Mouse (Mus musculus) cerebellum, postnatal 14 days (tissue): Measurements from ENCODE around the gene Kcnd2.

ENCODE experiments used
- DNase-seq, 2 experiments: peaks; one replicate each; pipeline ENCODE4 v3.0.0; 2021; ENCODE audit warnings: mixed read lengths in 2 of 2

Gene Kcnd2

DNA sequence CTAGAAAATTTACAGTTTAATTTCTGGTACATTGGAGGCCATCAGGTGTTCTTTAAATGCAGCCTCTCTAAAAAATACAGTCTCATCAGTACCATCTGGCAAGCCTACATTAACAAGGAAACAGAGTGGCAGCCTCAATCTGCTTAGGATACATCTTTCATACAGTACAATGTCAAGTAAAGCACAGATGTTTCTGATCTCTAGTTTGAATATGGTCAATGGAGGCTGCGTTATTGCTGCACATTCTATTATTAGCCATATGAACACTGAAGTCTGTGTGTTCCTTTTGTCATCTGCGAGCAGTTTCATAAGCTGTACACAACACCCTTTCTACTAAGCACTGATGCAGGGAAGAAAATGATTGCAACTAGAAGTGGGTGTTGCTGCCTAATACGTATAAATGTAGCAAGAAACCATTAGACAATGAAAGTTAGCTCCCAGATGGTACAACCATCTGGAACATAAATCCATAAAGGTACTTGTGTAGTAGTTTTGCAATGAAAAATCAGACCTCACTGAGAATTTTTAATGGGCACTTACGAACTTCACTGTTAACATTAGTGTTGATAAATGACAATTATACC, 209.0 kb downstream of the Kcnd2 start:
- no peak for DNase-seq

DNA sequence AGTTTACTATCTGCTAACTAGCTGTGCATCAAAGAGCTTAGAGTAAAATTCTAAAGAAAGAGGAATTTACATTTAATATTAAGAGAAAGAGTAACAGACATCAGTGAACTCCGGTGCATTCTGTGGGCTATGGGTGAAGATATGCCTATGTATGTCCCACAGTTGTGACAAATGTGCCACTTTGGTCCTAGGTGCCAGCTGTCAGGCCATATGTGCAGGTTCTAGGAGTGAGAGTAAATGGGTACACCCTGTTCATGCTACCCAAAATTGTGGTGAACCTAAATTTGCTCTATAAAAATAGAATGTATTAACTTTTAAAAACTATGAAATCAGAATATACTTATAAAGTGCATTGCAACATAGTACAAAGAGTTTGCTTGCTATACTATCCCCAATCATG, 215.8 kb downstream of the Kcnd2 start:
- DNase-seq, result no peak

DNA sequence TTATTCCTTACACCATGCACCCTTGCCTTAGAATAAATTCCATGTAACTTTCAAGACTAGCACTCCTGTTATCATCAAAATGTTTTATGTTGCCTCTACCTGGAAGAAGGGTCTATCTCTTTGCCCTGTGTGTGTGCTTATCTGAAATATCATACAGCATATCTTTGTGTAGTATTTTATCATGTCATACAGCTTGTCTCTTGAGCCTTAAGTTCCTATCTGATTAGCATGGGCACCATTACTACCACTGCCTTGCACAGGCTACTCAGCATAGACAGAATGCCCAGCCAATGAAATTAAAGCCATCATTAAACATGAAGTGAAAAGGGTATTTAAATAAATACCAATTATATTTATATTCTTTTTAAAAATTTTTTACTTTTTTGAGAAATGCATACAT, 249.4 kb downstream of the Kcnd2 start:
- no peak for DNase-seq

DNA sequence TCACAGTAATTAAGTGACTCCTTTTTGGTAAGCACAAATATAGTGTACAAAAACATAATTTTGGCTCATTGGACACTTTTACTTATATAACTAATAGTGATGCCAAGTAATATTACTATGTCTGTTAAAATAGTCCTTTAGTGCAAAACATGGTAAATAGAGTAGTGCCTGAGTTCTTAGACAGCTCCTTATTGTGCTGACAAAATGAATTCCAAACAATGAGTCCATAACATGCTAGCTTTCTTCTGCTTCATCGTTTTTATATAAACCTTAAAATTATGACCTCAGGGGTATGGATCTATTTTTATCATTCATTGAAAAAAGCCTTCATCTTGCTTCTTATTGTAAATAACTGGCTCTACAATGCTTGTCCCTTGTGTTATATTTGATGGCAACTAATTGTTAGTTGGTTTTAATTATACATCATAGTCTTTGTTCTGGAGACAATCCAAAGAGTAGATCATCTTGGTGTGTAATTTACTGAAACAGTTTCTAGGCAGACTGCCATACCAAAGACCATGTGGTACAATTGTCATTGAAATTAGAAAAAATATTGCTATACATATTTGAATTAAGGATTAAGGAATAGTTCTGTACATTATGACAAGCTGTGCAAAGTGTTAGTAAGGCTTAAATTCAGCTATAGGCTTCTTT, 256.7 kb downstream of the Kcnd2 start:
- peak; percentile 1 to 28 for DNase-seq

DNA sequence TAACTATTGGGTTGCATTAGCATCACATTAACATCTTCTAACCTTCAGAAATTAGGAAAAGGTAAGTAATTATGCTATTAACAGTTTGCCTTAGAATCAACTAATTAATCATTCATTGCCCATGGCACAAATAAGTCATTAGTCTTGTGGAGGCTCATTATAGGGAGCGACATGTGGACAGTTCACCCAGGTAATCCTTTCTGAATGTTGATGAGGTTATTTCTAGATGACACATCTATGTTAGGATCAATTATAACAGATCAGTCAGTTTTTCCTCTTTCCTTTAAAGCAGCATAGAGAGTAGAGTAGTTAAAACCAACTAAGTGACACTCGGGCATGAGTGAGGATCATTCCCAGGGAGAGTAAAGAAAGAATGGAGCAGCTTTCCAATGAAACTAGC, 267.4 kb downstream of the Kcnd2 start:
- no peak for DNase-seq

DNA sequence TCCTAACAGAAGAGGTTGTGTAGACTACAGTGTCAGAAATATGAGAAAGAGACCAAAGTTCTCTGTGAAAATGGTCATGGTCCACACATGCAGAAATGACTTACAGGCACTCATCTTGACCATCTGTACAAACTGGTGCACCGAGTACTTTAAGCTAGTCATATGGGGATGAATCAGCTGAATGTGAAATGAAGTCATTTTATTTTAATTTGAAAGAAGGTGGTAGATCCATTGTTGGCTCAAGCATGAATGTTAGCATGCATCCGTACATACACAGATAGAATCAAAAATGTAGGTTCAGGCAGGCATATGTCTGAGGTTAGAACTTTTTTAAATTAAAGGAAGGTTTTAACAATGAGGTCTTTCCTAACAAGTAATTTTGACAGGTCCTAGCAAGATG, 273.2 kb downstream of the Kcnd2 start:
- no peak for DNase-seq

DNA sequence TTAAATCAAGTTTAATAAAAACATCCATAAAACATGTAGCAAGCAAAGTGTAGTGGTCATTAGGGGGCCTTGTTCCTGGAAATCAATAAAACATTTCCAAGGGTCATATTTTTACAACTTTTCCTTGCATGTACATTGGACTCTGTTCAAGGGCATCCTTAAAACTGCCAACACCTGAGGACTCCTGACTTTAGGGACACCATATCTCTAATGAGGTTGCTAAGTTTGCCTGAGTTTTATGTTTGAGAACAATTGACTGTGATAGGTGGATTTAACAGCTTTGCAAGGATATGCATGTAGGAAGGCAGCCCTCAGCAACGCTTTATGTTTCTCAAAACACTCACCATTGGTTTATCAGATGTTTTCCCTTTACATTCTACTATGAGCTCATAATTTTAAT, 287.6 kb downstream of the Kcnd2 start:
- DNase-seq, result no peak

DNA sequence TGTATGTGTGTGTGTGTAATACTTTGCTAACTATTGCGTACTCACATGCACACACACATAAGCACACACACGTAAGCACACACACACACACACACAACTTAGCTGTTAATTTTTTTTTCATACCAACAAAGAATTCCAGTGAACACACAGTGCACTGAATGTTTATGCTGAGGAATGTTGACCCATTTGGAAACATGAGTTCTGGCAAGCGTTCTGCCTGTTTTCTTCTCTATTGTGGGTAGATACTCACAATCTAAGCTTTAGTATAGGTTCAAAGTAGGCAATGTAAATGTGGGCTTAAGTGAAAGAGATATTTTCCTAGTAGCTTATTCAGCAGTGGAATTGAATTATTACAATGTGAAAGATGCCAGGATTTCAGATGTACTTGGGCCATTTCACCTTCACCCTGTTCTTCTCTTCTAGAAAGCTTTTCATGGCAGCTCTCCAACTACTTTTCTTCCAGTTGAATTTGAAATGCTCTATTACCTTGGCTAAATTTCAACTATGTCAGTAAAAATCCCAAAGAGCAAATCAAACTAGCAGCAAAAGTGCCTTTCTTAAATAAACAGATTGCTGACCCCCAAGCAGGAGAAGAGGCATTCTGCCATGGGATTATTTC, 295.4 kb downstream of the Kcnd2 start:
- peak in 1 of 2 experiments; percentile 36 for DNase-seq

DNA sequence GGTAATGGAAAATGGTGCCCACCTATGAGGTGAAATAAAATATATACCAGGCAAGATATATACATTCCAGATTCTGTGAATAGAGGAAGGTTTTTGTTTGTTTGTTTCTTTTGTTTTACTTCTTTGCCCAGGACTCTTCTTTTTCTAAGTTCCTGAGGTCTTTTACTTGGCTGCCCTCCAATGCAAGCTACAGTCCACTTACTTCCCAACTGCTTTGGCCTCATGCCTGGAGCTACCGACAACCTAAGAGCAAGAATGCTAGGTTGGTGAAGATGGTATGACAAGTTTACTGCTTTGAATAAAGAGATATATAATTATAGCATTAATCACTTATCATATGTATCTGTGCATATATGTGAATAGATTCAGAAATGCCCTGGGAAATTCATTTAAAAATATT, 305.0 kb downstream of the Kcnd2 start:
- peak; percentile 22 to 46 for DNase-seq

DNA sequence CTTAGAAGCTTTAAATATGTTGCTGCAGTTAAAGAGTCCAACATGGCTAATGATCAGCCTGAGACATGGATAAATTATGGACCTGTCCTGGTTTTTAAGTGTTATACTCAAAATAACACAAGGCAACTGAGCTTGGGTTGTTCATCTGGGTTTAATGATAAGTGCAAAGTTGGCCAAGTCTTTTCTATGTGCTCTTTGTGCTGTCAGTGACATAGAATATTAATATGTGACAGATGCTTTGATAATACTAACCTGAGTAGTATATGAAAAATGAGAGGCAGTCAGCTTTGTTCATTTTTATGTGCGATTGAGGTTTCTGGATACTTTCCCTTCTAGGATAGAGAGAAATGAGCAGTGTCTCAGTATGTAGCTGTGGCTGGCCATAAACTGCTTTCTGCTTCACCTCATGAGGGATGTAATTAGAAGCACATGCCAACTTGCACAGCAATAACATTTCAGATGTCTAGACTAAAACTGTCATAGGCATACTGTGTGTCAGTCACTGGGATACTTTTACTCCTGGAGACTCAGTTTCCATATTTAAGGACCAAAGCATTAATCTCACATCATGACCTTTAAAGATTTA, 312.3 kb downstream of the Kcnd2 start:
- no peak for DNase-seq

DNA sequence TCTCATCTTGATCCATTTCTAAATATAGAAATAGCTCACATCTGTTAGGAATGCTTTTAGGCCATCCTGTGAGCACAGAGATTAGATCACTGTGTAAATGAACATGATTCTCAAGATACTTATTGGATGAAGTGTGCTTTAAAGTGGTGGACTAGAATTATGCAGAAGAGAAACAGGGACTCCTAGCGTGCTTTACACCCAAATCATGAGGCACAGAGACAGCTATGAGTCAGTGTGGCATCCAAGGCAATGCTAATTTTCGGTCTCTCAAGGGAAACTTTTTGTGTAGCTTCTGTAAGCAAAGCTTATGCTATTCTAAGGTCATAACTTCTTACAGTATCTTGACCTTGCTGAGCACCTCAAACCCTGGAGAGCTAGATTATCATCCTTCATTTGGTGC, 318.7 kb downstream of the Kcnd2 start:
- DNase-seq, result no peak

DNA sequence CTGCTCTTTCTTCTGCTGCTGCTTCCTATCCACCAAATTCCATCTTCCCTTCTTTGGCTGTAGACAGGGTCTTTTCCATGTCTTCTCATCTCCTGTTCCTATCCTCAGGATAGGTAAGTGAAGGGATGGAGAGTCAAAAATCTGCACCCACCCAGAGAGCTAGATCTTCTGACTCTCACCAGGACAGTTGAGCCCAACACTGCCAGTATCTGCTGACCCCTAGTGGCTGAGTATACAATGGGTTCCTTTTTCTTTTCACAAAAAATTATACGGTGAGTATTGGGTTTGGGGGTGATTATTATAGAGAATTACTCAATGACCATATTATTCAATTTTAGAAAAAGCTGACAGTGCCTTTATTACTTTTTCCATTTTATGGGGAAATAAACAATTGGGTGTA, 319.5 kb downstream of the Kcnd2 start:
- peak; percentile 62 to 70 for DNase-seq

DNA sequence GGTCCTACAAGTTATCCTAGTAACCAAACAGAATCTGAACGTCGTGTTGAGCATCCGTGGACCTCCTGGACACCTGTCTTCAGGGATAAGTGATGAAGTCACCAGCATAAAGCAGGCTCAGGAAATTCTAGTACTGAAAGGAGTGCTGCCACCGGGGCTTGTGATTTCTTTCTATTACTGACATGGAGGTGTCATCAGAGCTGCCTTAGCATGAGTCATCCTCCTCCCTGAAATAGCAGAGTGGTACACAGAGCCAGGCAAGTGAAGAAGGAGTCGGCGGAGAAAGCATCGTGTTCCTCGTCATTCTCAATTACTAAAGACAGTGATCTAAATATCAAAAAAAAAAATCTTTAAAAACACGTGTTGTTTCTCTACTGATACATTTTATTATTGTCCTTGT, 336.2 kb downstream of the Kcnd2 start:
- DNase-seq, result no peak

DNA sequence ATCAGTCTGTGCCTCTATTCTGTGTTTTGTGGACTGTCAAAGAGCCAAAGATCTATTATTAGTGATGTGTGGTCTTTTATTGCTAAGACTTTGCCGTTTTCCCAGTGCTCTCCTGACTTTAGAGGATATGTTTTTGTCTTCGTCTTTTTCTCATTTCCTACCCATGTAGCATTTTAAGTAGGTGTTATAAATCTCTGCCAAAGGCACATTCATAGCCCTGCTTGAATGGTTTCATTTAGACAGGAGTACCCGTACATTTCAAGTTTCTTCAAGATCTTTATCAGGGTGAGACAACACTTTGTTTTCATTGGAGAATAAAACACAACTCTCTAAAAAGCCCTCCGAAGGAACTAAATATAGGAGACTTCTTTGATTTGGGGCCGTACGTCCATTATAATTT, 355.7 kb downstream of the Kcnd2 start:
- no peak for DNase-seq

DNA sequence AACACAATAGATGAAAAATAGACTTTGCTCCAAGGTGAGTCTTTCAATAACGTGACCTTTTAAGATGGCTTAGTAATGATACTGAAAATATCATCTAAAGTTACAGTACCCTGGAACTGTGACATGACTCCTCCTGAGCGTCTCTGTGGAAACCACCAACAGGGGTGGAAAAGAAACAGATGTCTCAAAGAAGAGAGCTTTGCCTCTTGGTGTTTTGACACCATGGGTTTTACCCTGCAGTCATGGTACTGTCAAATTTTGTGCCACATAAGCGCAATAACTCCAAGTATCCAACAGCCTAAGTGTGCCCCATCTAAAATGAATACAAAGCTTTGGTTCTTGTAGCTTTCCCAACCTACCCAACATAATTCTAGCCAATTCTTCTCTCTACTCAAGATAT, 374.9 kb downstream of the Kcnd2 start:
- peak in 1 of 2 experiments; percentile 20 for DNase-seq

DNA sequence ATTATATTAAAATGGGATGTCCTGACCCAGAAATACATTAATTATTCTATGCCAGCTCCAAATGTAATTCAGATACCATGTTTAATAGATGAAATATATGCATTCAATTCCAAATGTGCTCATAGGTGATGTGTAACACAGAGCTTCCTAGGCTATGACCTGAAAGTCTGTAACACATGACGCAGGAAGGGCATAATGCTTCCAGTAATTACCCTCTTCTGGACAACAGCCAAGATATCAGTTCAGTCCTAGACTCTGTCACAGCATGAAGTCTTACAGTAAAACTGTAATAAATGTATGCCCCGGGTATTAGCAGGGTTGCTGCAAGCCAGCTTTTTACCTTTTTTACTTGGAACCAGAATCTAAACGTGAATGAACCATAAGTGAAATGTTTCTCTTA, 382.1 kb downstream of the Kcnd2 start:
- DNase-seq, result no peak

DNA sequence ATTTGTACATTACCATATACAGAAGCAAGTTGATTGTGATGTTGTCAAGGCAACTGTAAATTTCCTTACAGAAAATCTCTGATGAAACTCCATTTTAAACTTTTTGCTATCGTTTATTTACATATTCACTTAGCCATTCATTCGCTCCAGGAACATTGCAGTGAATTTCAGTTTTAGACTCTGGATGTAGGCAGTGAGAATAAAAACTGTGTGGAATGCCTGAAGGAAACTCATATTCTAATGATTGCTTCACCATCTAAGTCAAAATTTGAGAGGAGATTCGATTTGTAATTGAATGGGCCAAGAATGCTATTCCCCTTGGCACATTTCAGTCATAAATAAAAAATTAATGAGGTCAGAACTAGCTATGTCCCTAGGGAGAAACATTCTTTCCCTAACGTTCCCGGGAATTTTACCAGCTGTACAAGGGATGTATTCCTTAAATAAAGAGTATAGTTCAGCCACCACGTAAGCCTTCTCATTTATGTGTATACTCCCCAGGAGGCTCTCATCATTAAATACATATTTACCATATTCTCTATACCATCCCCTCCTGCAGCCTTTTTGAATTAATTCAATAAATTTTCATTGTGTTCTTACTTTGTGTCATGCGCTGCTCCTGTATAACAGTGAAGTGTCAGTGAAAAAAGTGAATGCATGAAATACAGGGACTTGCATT, 394.2 kb downstream of the Kcnd2 start:
- no peak for DNase-seq

DNA sequence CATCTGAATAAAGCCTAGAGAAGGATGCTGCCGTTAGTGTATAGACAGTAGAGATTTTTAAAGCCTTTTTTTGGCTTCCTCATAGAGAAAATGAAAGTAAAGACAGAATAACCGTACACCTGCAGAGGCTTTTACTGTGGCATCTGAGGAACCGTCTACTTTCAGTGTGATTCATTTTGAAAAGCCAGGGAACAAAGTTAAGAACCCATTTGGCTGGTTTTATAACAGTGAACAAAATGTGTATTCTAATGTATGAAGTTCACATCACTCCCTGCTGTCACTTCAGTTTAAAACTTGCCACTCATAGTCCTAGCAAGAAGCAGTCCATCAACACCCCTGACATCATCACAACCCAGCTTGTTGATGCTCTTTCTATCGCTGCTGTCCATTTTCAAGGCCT, 414.7 kb downstream of the Kcnd2 start:
- no peak for DNase-seq

DNA sequence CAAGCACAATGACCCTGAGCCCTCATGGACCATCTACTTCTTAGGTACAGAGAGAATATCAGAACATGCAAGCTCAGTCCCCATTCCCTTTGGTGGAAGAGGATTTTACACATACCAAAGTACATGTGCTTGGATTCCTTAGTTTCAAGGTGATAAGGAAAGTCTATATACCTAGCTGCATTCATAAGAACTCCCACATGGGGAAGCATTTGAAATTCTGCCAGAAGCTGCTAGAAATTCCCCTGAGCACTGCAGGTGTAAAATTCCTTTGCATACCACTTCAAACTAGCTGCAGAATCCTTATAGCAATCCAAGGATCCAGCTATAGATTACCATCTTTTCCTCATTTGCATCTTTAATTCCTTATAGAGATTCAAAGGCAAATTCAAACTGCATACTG, 440.4 kb downstream of the Kcnd2 start:
- no peak for DNase-seq

DNA sequence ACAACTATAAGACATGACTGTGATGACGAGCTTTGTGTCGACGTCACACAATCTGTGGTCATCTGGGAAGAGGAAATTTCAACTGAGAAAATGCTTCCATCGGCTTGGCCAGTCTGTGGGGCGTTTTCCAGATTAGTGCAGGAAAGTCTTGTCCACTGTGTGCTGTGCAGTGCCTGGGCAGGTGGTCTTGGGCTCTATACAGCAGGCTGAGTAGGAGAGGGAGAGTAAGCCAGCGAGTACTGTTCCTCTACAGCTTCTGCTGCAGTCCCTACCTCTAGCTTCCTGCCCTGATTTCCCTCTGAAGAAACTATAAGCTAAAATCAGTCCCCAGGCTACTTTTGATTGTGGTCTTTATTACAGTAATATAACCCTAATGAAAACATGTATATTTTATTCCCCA, 448.8 kb downstream of the Kcnd2 start:
- no peak for DNase-seq

DNA sequence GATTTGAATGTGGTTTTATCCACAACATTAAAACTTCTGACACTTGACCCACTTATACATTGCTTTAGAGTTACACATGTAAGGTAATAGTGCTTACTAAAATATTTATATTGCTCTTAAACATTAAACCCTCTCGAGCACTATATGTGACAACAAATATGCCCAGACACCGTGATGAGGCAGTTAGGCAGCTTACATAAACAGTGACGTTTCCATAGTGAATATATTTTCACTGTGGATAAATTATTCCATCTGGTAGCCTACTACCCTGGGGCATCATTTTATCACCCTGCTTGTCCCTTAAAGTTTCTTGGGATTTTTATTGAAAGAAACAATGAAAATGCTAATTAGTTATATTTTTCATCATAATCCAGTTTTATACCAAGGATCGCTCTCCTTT, 449.3 kb downstream of the Kcnd2 start:
- DNase-seq, result no peak

DNA sequence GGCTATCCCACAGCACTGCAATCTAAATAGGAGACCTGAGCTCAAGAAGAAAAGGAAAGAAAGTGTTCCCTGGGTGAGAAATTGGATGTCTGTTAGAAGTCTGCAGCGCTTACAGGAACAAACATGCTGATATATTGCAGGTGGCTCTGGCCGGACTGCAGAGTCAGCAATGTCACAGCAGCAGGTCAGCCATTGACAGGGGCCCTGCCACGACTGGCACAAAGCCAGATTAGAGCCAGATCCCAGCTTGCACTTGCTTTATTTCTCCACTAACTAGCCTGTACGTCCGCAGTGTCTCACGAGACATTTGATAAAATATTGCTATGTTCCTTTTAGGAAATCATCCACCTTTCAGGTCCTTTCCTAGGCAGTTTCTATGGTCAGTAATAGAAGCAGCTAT, 468.9 kb downstream of the Kcnd2 start:
- peak; percentile 83 for DNase-seq

DNA sequence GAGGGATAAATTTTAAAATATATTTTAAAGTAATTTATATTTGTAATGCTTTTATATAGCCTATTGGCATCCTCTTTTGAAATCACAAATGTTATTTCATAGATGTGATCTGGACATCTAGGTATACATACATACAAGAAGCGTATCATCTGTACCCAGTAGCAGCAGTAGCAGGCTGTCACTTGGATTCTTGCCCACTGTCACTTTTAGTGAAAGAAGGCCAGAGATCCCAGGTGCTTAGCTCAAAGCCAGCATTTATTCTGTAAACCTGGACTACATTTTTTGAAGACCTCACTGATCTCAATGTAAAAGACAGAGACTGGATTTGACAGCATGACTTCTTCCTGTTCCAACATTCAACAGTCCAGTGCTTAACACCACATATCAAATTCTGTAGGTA, 471.1 kb downstream of the Kcnd2 start:
- DNase-seq, result peak; percentile 47 to 70

DNA sequence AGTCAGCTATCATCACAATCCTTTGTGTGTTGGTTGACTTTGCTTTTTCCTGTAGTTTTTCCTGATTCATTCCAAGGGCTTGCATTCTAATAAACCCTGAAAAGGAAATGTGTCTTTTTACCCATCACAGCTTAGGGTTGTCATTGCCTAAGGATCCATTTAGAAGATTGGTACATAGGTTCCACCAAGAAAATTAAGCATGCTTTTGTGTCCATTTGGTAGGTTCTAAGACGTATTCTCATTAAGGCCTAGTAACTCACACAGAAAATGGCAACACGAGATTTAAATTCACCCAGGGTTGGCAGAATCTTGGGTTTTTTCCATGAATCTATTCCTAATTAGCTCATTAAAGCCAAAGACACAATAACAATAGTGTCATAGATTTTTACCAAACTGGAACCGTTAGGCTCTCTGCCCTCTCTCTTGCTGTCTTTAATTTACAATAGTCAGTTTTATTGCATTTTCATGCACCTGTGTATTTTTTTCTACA, 477.6 kb downstream of the Kcnd2 start:
- DNase-seq, result no peak
